Mouse (Mus musculus) limb, embryonic 11.5 days (tissue): ENCODE results near the gene Ttyh1. TPM values are rescaled to one million over a fixed set of nuclear protein-coding genes. Genes with fewer than 3 reads are reported as not detected.

Experiments used
- ATAC-seq: fragments of 200-750 bp; cut with Nextera tagmentation; 2 replicates; pipeline ENCODE4 v1.8.0; 2017; ENCODE audit warnings: low read depth; ENCODE audit not compliant: insufficient number of reproducible peaks, low FRiP score, low TSS enrichment
- DNase-seq: peaks from one replicate; pipeline ENCODE4 v3.0.0-alpha.2; 2015; ENCODE audit warnings: low spot score
- H3K27ac ChIP-seq: fragments of 300-500 bp; sonication (generic); replicated peaks from 2 replicates; pipeline ENCODE4 v1.5.1; 2014; ENCODE audit warnings: low read depth, mild to moderate bottlenecking, low read length
- H3K27me3 ChIP-seq: fragments of 300-500 bp; sonication (generic); 2 replicates; pipeline ENCODE4 v1.6.1; 2014; ENCODE audit warnings: mild to moderate bottlenecking, low read length, mixed read lengths; ENCODE audit not compliant: control insufficient read depth, insufficient read depth
- H3K36me3 ChIP-seq: fragments of 300-500 bp; sonication (generic); 2 replicates; pipeline ENCODE4 v1.6.1; 2014; ENCODE audit warnings: mild to moderate bottlenecking, low read length, moderate library complexity, mixed read lengths; ENCODE audit not compliant: control insufficient read depth, insufficient read depth
- H3K4me1 ChIP-seq: fragments of 300-500 bp; sonication (generic); 2 replicates; pipeline ENCODE4 v1.6.1; 2014; ENCODE audit warnings: low read length, mixed read lengths; ENCODE audit not compliant: control insufficient read depth, insufficient read depth
- H3K4me2 ChIP-seq: fragments of 300-500 bp; sonication (generic); 2 replicates; pipeline ENCODE4 v1.6.1; 2014; ENCODE audit warnings: low read depth, mild to moderate bottlenecking, moderate library complexity; ENCODE audit not compliant: severe bottlenecking
- H3K4me3 ChIP-seq: fragments of 300-500 bp; sonication (generic); 2 replicates; pipeline ENCODE4 v1.5.1; 2014; ENCODE audit warnings: low read depth, low read length
- H3K9ac ChIP-seq: fragments of 300-500 bp; sonication (generic); 2 replicates; pipeline ENCODE4 v1.6.1; 2014; ENCODE audit warnings: mild to moderate bottlenecking, low read length
- H3K9me3 ChIP-seq: fragments of 300-500 bp; sonication (generic); 2 replicates; pipeline ENCODE4 v1.6.1; 2016; ENCODE audit warnings: low read length; ENCODE audit not compliant: control insufficient read depth
- WGBS: fragments of 180-500 bp; shearing (Covaris S2); extraction: QIAGEN DNeasy Blood & Tissue Kit; methylation state at CpG from one replicate; pipeline ENCODE4 v1.1.7; 2014; 5-methylcytosine and 5-hydroxymethylcytosine counted together
- polyA plus RNA-seq: library from polyadenylated mRNA; unstranded; fragments of >200 nt; fragmentation: Nextera tagmentation; extraction: Ambion mirVana; gene quantifications from 2 replicates; pipeline ENCODE4 v1.2.1, GENCODE M21; 2014

Ttyh1 gene
- polyA plus RNA-seq, 1 experiment from 2014 or later = 1.4 TPM

DNA sequence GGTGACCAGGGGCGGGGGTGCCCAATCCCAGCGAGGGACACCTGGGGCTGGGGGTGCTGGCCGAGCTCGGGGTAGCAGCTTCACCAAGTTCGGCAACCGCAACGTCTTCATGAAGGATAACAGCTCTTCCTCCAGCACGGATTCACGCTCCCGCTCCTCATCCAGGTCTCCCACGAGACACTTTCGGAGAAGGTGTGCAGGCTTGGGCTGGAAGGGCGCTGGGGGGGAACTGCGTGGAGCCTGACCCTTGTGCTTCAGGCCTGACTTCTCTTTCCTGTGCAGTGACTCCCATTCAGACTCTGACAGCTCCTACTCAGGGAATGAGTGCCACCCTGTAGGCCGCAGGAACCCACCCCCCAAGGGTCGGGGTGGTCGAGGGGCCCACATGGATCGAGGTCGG is 24.3 kb downstream of the Ttyh1 start:
- H3K36me3 ChIP-seq = peaks cover 58% of the 10 kb centered on the region
- no peak for DNase-seq
- H3K27ac ChIP-seq = no peak overlapping the region
- no peak overlapping the region for H3K4me2 ChIP-seq
- 97% methylated on average over 18 of the region's 19 CpGs for WGBS
- H3K4me3 ChIP-seq = no peak overlapping the region
- H3K4me1 ChIP-seq = no peaks in the 10 kb centered on the region
- H3K9me3 ChIP-seq = no peaks in the 10 kb centered on the region
- no peak for ATAC-seq
- no peak overlapping the region for H3K9ac ChIP-seq
- H3K27me3 ChIP-seq = no peaks in the 10 kb centered on the region

DNA sequence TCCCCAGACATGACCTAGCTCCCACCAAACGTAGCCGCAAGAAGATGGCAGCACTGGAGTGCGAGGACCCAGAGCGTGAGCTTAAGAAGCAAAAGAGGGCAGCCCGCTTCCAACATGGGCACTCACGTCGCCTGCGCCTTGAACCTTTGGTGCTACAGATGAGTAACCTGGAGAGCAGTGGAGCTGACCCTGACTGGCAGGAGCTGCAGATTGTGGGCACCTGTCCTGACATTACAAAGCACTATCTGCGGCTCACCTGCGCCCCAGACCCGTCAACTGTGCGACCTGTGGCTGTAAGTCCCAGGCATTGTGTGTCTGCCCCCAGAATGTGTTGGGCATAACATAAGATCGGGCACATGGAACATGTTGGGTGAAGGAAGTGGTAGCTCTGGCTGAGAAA is 24.8 kb downstream of the Ttyh1 start:
- DNase-seq (no peak), ATAC-seq (no peak)
- H3K27ac ChIP-seq = no peak overlapping the region
- no peaks in the 10 kb centered on the region for H3K4me1 ChIP-seq
- peaks cover 58% of the 10 kb centered on the region for H3K36me3 ChIP-seq
- H3K9ac ChIP-seq = no peak overlapping the region
- H3K4me3 ChIP-seq = no peak overlapping the region
- H3K27me3 ChIP-seq = no peaks in the 10 kb centered on the region
- no peaks in the 10 kb centered on the region for H3K9me3 ChIP-seq
- no peak overlapping the region for H3K4me2 ChIP-seq
- 93% methylated on average over 13 of the region's 13 CpGs for WGBS

DNA sequence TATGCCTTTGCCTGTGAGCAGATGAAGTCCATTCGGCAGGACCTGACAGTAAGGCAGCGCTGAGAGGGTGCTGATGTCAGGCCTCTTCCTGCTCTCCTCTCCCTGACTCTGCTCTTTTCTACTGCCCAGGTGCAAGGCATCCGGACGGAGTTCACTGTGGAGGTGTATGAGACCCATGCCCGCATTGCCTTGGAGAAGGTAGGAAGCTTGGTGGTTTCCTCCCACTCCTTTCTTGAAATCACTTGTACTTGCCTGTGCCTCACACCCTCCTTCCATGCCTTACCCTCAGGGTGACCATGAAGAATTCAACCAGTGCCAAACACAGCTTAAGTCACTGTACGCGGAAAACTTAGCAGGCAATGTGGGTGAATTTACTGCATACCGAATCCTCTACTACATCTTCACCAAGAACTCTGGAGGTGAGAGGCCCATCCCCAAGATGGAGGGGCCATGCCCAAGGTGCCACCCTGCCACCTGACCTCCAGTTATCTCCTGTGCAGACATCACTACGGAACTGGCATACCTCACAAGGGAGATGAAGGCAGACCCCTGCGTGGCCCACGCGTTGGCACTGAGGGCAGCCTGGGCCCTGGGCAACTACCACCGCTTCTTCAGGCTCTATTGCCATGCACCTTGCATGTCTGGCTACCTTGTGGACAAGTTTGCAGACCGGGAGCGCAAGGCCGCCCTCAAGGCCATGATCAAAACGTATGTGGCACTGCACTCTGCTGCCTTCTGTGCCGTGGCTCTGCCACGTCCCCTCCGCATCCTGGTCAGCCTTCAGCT is 25.8 kb downstream of the Ttyh1 start:
- H3K9me3 ChIP-seq = no peaks in the 10 kb centered on the region
- peaks cover 2% of the 10 kb centered on the region; the same call in 1 of the 2 replicates for H3K4me1 ChIP-seq
- H3K27me3 ChIP-seq = no peaks in the 10 kb centered on the region
- H3K36me3 ChIP-seq = peaks cover 53% of the 10 kb centered on the region
- no peak overlapping the region for H3K9ac ChIP-seq
- H3K27ac ChIP-seq = no peak overlapping the region
- WGBS = 97% methylated on average over 20 of the region's 20 CpGs
- H3K4me2 ChIP-seq = no peak overlapping the region
- no peak overlapping the region for H3K4me3 ChIP-seq
- no peak for ATAC-seq
- no peak for DNase-seq

DNA sequence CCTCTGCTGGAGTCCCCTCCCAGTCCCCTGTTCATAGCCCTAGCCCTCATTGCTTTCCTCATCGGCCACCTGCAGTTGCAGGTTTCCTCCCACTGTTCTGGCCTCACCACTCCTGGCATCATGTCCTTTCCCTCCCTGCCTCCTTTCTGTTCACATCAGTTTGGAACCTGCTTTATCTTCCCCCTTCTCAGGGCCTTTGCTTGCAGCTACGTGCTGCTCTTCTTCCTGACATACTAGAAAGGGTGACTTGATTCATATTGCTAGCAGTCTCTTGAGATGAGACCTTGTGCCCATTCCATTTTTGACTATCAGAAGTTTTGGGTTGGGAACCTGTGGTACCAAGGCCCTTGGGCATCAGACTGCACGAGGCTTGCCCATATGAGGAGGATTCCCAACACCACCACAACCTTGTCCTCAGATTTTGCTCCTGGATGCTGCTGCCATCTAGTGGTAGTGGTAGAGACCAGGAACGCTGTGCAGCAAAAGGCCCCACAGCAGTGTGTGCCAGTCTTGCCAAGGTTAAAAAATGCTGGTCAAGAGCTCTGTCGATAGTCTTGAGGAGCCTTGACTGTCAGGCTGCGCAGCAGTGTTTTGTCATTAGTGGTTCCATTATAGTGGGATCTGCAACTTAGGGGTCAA is 26.5 kb downstream of the Ttyh1 start:
- peaks cover 51% of the 10 kb centered on the region for H3K36me3 ChIP-seq
- H3K9ac ChIP-seq = no peak overlapping the region
- H3K4me1 ChIP-seq = peaks cover 7% of the 10 kb centered on the region; the same call in 1 of the 2 replicates
- no peak overlapping the region for H3K27ac ChIP-seq
- WGBS = 76% methylated on average over 6 of the region's 6 CpGs
- peak; percentile 63 for DNase-seq
- no peaks in the 10 kb centered on the region for H3K9me3 ChIP-seq
- no peak for ATAC-seq
- peaks cover under 1% of the 10 kb centered on the region for H3K27me3 ChIP-seq
- no peak overlapping the region for H3K4me3 ChIP-seq
- no peak overlapping the region for H3K4me2 ChIP-seq

DNA sequence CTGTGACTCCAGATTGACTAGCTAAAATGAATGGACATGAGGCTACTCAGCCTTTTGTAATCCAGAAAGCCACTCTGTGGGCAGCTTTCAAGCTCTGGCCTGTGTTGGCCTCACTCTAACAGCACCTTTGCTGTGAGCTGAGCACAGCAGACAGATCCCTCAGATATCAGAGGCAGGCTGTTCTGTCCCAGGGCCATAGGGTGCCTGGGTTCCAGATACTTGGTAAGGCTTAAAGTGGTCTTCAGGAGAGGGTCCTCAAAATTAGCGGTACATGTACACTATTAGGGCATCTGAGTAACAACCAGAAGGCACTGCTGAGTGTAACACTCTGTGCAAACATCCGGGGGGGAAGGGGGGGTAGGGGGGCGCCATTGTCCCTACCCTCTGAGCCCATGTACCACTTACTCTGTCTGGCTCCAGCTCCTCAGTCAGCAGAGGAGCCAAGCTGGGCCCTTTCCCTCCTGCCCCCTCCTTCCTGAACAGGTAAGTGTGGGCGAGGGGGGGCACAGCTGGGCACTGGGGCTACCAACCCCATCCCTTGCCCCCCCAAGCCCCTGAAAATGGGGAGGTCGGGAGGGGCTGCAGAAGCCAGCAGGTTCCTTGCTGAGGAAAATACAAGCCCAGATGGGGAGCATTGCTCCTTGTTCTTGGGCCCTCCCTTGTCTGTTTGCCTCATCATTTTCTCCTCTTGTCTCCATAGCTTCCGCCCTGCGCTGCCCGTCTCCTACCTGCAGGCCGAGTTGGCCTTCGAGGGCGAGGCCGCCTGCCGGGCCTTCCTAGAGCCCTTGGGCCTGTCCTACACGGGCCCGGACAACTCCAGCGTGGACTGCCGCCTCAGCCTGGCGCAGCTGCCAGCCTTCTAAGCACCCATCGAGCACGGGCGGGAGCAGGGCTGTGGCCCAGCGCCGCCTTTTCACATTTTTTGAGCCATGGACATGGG is 27.3 kb downstream of the Ttyh1 start:
- 95% methylated on average over 23 of the region's 23 CpGs for WGBS
- DNase-seq (no peak), ATAC-seq (no peak)
- Histone ChIP-seq H3K4me2 (no peak overlapping the region), H3K4me1 (peaks cover 7% of the 10 kb centered on the region; the same call in 1 of the 2 replicates), H3K27ac (no peak overlapping the region), H3K4me3 (no peak overlapping the region), H3K9me3 (peaks cover 2% of the 10 kb centered on the region; the same call in 1 of the 2 replicates), H3K27me3 (peaks cover 9% of the 10 kb centered on the region), H3K36me3 (peaks cover 46% of the 10 kb centered on the region), H3K9ac (no peak overlapping the region)

DNA sequence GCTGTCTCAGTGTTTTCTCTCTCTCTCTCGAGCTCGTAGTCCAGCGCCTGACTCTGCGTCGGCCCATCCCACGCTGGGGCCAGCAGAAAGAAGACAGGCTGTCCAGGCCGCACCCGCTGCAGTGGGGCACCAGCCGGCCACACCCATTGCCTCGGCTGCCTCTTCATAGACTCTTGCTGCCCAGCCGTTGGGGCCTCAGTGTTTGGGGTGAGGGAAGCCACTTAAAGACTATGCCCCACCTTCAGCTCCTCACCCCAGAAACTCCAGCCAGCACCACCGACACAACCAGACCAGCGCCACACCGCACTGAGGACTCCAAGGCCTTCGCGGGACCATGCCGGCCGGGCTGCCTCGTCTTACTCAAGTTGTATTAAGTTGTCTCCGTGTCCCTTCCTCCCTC is 28.2 kb downstream of the Ttyh1 start:
- no peak overlapping the region for H3K27ac ChIP-seq
- no peak overlapping the region for H3K9ac ChIP-seq
- peaks cover 2% of the 10 kb centered on the region; the same call in 1 of the 2 replicates for H3K9me3 ChIP-seq
- peaks cover 15% of the 10 kb centered on the region for H3K27me3 ChIP-seq
- no peak for DNase-seq
- peaks cover 39% of the 10 kb centered on the region for H3K36me3 ChIP-seq
- H3K4me2 ChIP-seq = no peak overlapping the region
- H3K4me3 ChIP-seq = no peak overlapping the region
- ATAC-seq = no peak
- H3K4me1 ChIP-seq = peaks cover 7% of the 10 kb centered on the region; the same call in 1 of the 2 replicates
- 91% methylated on average over 20 of the region's 20 CpGs for WGBS

- H3K36me3 ChIP-seq = peaks cover 35% of the 10 kb centered on the region
- H3K4me1 ChIP-seq = peaks cover 7% of the 10 kb centered on the region; the same call in 1 of the 2 replicates
- H3K27ac ChIP-seq = no peak overlapping the region
- peaks cover 15% of the 10 kb centered on the region for H3K27me3 ChIP-seq
- 85% methylated on average over 4 of the region's 4 CpGs for WGBS
- ATAC-seq (no peak), DNase-seq (no peak)
- H3K4me3 ChIP-seq = no peak overlapping the region
- peaks cover 2% of the 10 kb centered on the region; the same call in 1 of the 2 replicates for H3K9me3 ChIP-seq
- H3K4me2 ChIP-seq = no peak overlapping the region
- H3K9ac ChIP-seq = no peak overlapping the region
These were observed 28.6 kb downstream of the Ttyh1 start for GRCm38 (mm10) chr7:4147836-4148235.
